Mouse (Mus musculus): ENCODE measurements around the gene Nell2. TPM values are rescaled to one million over a fixed set of nuclear protein-coding genes. Genes with fewer than 3 reads are reported as not detected.
"Not testable (repeated sequence)": the region's sequence is repeated elsewhere in the genome, so short reads cannot be mapped to it uniquely, and the experiment has no call there.

Nell2 gene
- polyA plus RNA-seq, 1 experiment from 2014 or later = 0.91 TPM

DNA sequence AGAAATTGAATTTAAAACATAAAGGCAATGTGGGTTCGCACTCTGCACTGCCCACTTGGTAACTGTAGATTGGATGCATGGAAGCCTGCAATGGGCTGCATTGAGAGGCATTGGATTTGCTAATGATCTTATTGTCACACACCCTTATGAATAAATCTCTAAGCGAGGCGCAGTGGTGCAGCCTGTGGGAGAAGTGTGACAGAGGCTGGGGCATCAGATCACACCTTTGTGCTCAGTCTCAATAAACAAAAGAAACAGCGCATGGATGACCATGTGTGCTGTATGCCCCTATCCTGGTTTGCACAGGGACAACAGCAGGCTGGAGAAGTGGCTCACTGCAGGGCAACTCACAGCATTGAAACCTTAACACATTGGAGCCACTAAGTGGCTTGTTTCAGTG is 250.4 kb downstream of the Nell2 start:
- Histone ChIP-seq H3K9ac (no peak overlapping the region), H3K27ac (no peak overlapping the region), H3K27me3 (no peaks in the 10 kb centered on the region), H3K4me2 (no peak overlapping the region), H3K36me3 (no peaks in the 10 kb centered on the region), H3K9me3 (replicated peaks) (no peaks in the 10 kb centered on the region), H3K4me1 (replicated peaks) (no peaks in the 10 kb centered on the region), H3K4me3 (no peak overlapping the region)
- 86% methylated on average over 4 of the region's 4 CpGs for WGBS
- no peak for ATAC-seq (replicated peaks; ENCODE audit: insufficient number of reproducible peaks, insufficient read depth, low FRiP score, low read depth)

DNA sequence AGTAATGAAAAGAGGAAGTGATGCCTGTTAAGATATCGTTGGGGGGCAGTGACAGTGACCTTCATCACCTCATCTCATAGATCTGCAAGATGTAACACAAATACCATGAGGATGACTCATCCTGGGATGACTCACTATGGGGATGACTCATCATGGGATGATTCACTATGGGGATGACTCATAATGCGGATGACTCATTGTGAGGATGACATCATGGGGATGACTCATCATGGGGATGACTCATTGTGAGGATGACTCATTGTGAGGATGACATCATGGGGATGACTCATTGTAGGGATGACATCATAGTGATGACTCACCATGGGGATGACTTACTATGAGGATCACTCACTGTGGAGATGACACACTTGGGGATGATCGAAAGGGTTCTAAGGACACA is 251.8 kb downstream of the Nell2 start:
- no peaks in the 10 kb centered on the region for H3K4me1 ChIP-seq (replicated peaks)
- H3K9ac ChIP-seq = no peak overlapping the region
- H3K4me2 ChIP-seq = no peak overlapping the region
- H3K9me3 ChIP-seq (replicated peaks) = no peaks in the 10 kb centered on the region
- WGBS = 85% methylated on average over 3 of the region's 3 CpGs
- no peaks in the 10 kb centered on the region for H3K27me3 ChIP-seq
- ATAC-seq (replicated peaks; ENCODE audit: insufficient number of reproducible peaks, insufficient read depth, low FRiP score, low read depth) = no peak
- no peak overlapping the region for H3K27ac ChIP-seq
- no peak overlapping the region for H3K4me3 ChIP-seq
- no peaks in the 10 kb centered on the region for H3K36me3 ChIP-seq

DNA sequence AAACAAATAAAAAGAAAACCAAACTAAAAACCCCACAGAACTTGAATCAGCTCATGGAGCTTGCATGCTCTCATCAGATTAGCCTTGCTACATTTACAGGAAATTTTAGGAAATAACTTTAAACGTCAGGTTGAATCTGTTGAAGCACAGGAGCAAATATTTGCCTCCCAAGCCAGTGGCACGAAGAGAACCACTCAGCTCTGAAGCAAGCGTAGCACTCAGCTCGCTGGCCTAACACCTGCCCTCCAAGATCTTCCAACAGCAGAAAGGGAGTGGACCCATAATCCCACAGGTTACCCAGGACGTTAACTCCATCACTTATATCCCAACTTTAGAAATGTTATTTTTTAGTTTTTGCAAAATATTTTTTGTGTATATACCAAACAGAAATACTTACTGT is 252.8 kb downstream of the Nell2 start:
- no peaks in the 10 kb centered on the region for H3K4me1 ChIP-seq (replicated peaks)
- H3K4me3 ChIP-seq = no peak overlapping the region
- no peaks in the 10 kb centered on the region for H3K36me3 ChIP-seq
- WGBS = 79% methylated on average over 5 of the region's 5 CpGs
- H3K9ac ChIP-seq = no peak overlapping the region
- ATAC-seq (replicated peaks; ENCODE audit: insufficient number of reproducible peaks, insufficient read depth, low FRiP score, low read depth) = no peak
- H3K4me2 ChIP-seq = no peak overlapping the region
- no peaks in the 10 kb centered on the region for H3K27me3 ChIP-seq
- no peak overlapping the region for H3K27ac ChIP-seq
- H3K9me3 ChIP-seq (replicated peaks) = no peaks in the 10 kb centered on the region

DNA sequence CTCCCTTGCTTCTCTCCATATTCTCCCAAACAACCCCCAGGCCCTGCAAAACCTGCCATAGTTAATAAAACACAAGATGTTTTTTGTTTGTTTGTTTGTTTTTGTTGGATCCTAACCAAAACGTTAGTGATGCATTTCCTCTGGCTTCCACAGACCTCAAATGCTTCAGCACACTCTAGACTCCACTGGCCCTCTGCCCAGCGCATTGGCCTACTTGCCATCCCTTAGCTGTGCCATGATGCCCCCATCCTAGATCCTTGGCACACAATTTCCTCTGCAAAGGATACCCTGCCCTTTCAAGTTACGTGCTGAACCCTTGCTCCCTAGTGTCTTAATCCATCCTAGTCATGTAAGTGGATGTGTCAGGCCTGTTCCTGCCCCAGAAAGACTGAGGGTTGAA is 255.1 kb downstream of the Nell2 start:
- H3K4me2 ChIP-seq = no peak overlapping the region
- 78% methylated on average over 3 of the region's 3 CpGs for WGBS
- no peak overlapping the region for H3K9ac ChIP-seq
- H3K4me1 ChIP-seq (replicated peaks) = no peaks in the 10 kb centered on the region
- no peak for ATAC-seq (replicated peaks; ENCODE audit: insufficient number of reproducible peaks, insufficient read depth, low FRiP score, low read depth)
- no peaks in the 10 kb centered on the region for H3K36me3 ChIP-seq
- H3K27ac ChIP-seq = no peak overlapping the region
- H3K27me3 ChIP-seq = no peaks in the 10 kb centered on the region
- H3K9me3 ChIP-seq (replicated peaks) = no peaks in the 10 kb centered on the region
- H3K4me3 ChIP-seq = no peak overlapping the region

DNA sequence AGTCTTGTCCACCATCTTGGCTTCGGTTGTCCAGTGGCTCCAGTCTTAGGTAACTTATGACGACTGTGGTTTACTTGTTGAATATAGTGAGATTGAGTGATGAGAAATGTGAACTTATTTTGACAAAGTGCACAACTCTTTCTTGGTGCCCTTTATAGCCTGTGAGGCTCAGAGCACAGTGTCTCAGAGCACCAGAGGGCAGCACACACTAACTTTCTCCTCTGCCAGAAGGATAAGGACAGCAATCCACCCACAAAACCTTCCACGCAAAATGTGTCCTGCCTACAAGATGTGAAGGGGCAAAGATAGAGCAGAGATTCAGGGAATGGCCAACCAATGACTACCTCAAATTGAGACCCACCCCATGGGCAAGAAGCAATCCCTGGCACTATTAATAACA is 256.2 kb downstream of the Nell2 start:
- Histone ChIP-seq H3K4me2 (no peak overlapping the region), H3K4me3 (no peak overlapping the region), H3K27ac (no peak overlapping the region), H3K4me1 (replicated peaks) (no peaks in the 10 kb centered on the region), H3K9ac (no peak overlapping the region), H3K36me3 (no peaks in the 10 kb centered on the region), H3K9me3 (replicated peaks) (no peaks in the 10 kb centered on the region), H3K27me3 (no peaks in the 10 kb centered on the region)
- ATAC-seq (replicated peaks; ENCODE audit: insufficient number of reproducible peaks, insufficient read depth, low FRiP score, low read depth) = no peak
- 84% methylated on average over 3 of the region's 3 CpGs for WGBS

DNA sequence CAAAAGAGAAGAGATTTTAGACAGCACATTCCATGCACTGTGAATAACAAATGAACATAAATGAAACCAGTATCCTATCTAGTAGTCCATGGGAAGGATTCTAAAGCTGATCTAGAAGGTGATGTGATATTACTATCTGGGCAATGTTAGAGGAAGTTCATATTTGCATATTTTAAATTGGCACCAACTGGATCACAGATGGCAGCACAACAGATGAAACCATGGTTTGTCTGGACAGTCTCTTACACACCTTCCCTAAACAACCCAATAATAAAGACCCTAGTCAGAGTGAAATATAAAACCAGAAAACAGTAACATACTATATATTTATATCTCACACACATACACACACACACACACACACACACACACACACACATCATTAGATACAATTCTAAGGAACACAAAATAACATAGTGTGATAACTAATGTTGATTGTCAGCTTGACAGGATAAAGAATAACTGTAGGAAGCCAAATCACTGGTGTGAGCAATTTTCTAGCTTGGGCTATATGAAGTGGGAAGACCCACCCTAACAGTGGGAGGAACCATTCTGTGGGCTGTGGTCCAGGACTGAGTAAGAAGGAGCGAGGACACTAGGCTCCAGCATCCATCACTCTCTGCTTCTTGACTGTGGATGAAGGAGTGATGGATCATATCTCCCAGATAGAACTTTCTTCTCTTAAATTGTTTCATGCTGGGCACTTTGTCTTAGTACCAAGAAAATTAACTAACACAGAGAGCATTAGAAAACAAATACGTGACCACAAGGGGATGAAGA is 268.5 kb downstream of the Nell2 start:
- no peak overlapping the region for H3K27ac ChIP-seq
- H3K36me3 ChIP-seq = no peaks in the 10 kb centered on the region
- no peak overlapping the region for H3K9ac ChIP-seq
- no peak overlapping the region for H3K4me3 ChIP-seq
- no peaks in the 10 kb centered on the region for H3K4me1 ChIP-seq (replicated peaks)
- 75% methylated on average over 2 of the region's 2 CpGs for WGBS
- no peak for ATAC-seq (replicated peaks; ENCODE audit: insufficient number of reproducible peaks, insufficient read depth, low FRiP score, low read depth)
- no peak overlapping the region for H3K4me2 ChIP-seq
- H3K27me3 ChIP-seq = no peaks in the 10 kb centered on the region
- H3K9me3 ChIP-seq (replicated peaks) = no peaks in the 10 kb centered on the region

DNA sequence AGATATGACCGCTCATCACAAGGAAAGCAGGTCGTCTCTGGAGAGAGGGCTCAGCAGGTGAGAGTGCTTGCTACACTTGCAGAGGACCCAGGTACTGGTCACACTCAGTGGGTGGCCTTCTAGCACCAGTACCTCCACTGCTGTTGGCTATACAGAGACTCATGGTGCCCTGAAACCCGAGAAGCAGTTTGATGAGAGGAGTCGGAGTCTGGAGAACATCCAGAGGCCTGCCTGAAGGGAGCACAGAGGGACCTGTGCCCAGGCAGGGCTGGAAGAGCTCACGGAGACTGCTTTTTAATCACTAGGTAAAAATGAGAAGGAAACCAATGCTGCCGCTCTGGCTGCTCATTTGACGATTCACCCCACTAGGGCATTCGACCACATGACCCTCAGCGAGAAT is 271.2 kb downstream of the Nell2 start:
- Histone ChIP-seq H3K4me2 (no peak overlapping the region), H3K4me3 (no peak overlapping the region), H3K4me1 (replicated peaks) (no peaks in the 10 kb centered on the region), H3K27ac (no peak overlapping the region), H3K27me3 (no peaks in the 10 kb centered on the region), H3K36me3 (no peaks in the 10 kb centered on the region), H3K9me3 (replicated peaks) (no peaks in the 10 kb centered on the region), H3K9ac (no peak overlapping the region)
- ATAC-seq (replicated peaks; ENCODE audit: insufficient number of reproducible peaks, insufficient read depth, low FRiP score, low read depth) = no peak
- 54% methylated on average over 9 of the region's 9 CpGs for WGBS

DNA sequence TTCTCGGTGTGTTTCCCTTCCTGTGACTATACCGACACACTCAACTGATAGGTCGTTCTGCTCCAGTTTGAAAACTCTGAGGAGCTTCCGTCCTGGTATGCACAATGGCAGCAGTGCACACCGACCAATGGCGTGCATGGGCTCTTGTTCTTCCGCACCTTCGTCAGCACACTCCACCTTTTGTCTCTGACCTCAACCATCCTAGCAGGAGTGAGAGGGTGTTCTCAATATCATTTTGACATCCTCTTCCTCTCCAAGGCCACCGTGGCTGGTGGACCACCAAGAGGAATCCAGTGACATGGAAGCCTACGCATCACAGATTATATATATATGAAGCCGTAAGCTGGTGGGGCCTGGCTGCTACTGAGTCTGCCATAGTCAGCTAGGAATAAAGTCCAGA is 282.8 kb downstream of the Nell2 start:
- Histone ChIP-seq H3K27ac (no peak overlapping the region), H3K4me1 (replicated peaks) (no peaks in the 10 kb centered on the region), H3K4me2 (no peak overlapping the region), H3K27me3 (no peaks in the 10 kb centered on the region), H3K36me3 (no peaks in the 10 kb centered on the region), H3K9me3 (replicated peaks) (no peaks in the 10 kb centered on the region), H3K9ac (no peak overlapping the region), H3K4me3 (no peak overlapping the region)
- 88% methylated on average over 11 of the region's 11 CpGs for WGBS
- ATAC-seq (replicated peaks; ENCODE audit: insufficient number of reproducible peaks, insufficient read depth, low FRiP score, low read depth) = no peak

DNA sequence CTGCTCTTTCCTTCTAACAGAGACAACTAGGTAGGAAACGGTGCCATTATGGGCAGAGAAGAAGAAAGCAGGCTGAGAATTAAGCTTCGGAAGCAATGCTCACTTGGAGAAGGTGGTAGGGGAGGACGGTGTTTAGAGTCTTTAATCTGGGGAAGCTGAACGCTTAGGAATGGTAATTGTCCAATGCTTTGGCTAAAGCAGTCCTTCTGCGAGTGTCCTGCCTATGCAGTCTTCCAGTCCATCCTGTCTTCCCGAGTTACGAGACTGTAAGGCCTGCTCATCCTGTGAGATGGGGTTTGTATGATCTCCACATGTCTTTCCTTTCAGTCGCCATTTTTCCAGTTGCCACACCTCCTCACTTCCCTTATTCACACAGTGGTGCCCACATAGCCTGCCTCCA is 284.5 kb downstream of the Nell2 start:
- Histone ChIP-seq H3K27ac (no peak overlapping the region), H3K9me3 (replicated peaks) (no peaks in the 10 kb centered on the region), H3K9ac (no peak overlapping the region), H3K4me1 (replicated peaks) (no peaks in the 10 kb centered on the region), H3K4me2 (no peak overlapping the region), H3K4me3 (no peak overlapping the region), H3K36me3 (no peaks in the 10 kb centered on the region), H3K27me3 (no peaks in the 10 kb centered on the region)
- 77% methylated on average over 8 of the region's 8 CpGs for WGBS
- ATAC-seq (replicated peaks; ENCODE audit: insufficient number of reproducible peaks, insufficient read depth, low FRiP score, low read depth) = no peak

DNA sequence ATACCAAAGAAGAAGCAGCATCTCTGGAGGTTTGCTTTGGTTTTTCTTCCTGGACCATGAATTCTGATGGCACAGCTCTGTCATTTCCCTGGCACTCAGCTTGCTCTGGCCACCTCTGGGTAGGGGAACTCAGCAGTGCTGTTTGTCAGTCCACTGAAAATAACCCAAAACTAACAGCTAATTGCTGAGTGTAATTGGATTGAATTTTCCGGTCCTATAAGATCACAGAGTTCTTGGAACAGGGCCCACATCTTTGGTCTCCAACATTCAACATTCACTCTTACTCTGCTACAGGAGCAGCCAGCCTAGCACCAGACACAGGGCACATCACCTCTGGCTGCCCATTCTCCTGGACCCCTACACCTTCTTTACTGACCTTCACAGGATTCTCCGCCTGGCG is 287.2 kb downstream of the Nell2 start:
- Histone ChIP-seq H3K9ac (no peak overlapping the region), H3K27ac (no peak overlapping the region), H3K27me3 (no peaks in the 10 kb centered on the region), H3K4me1 (replicated peaks) (no peaks in the 10 kb centered on the region), H3K9me3 (replicated peaks) (no peaks in the 10 kb centered on the region), H3K36me3 (no peaks in the 10 kb centered on the region), H3K4me3 (no peak overlapping the region), H3K4me2 (no peak overlapping the region)
- ATAC-seq (replicated peaks; ENCODE audit: insufficient number of reproducible peaks, insufficient read depth, low FRiP score, low read depth) = no peak
- WGBS = 84% methylated on average over 3 of the region's 3 CpGs

DNA sequence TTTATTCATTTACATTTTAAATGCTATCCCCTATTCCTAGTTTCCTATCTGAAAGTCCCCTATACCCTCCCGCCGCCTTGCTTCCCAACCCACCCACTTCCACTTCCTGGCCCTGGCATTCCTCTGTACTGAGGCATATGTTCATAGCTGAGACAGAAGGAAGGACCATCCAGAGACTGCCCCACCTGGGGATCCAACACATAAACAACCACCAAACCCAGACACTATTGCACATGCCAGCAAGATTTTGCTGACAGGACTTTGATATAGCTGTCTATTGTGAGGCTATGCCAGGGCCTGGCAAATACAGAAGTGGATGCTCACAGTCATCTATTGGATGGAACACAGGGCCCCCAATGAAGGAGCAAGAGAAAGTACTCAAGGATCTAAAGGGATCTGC is 291.3 kb downstream of the Nell2 start:
- not testable (repeated sequence) for H3K36me3 ChIP-seq; H3K4me1 ChIP-seq (replicated peaks)
- 85% methylated on average over 2 of the region's 2 CpGs for WGBS

DNA sequence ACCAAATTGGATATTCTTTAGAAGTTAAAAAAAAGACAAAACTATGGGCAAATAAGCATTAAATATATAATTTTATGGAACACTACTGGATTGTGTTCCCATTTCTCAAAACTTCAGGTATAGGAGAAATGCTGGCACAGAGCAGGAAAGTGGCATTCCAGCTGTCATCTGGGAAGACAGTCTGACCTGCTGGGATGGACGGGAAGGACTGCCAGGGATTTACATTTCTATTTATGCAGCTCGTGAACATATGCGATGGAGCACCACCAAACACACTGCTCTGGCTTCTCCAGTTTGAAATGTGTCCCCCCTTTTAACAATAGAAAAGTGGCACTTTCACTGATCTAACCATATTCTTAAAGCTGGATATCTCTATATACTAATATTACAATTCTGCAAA is 291.9 kb downstream of the Nell2 start:
- Histone ChIP-seq H3K9me3 (replicated peaks) (no peaks in the 10 kb centered on the region), H3K9ac (no peak overlapping the region), H3K36me3 (no peaks in the 10 kb centered on the region), H3K4me1 (replicated peaks) (no peaks in the 10 kb centered on the region), H3K4me3 (no peak overlapping the region), H3K27ac (no peak overlapping the region), H3K27me3 (no peaks in the 10 kb centered on the region), H3K4me2 (no peak overlapping the region)
- ATAC-seq (replicated peaks; ENCODE audit: insufficient number of reproducible peaks, insufficient read depth, low FRiP score, low read depth) = no peak
- WGBS = 77% methylated on average over 3 of the region's 3 CpGs

More for the DNA sequence above, 291.3 kb downstream of the Nell2 start:
- not testable (repeated sequence) for H3K4me3 ChIP-seq; H3K9ac ChIP-seq; ATAC-seq (replicated peaks; ENCODE audit: insufficient number of reproducible peaks, insufficient read depth, low FRiP score, low read depth); H3K9me3 ChIP-seq (replicated peaks); H3K27ac ChIP-seq; H3K27me3 ChIP-seq; H3K4me2 ChIP-seq
